Mouse (Mus musculus) stomach, postnatal 0 days (tissue): ENCODE results near the gene Upp2.

Source experiments
- CTCF ChIP-seq: IDR thresholded peaks from 2 replicates; pipeline ENCODE4 v1.5.1; 2016; ENCODE audit warnings: antibody characterized with exemption, low read depth, mild to moderate bottlenecking, moderate library complexity
- EP300 ChIP-seq: optimal IDR thresholded peaks from 2 replicates; pipeline ENCODE3; 2016; ENCODE audit warnings: antibody characterized with exemption

- no peak for TF ChIP-seq CTCF
- no peak for TF ChIP-seq EP300
Observed at GRCm38 (mm10) chr2:58787360-58787759, 220.3 kb downstream of the Upp2 start.
